Mouse (Mus musculus) liver, postnatal 0 days (tissue): Measurements from ENCODE around the gene Cherp. TPM values are rescaled to one million over a fixed set of nuclear protein-coding genes. Genes with fewer than 3 reads are reported as not detected.
A peak's percentile ranks its signal among the peaks of the same experiment; 100 is the strongest.

Source experiments
- ATAC-seq: fragments of 200-750 bp; cut with Nextera tagmentation; 2 replicates; pipeline ENCODE4 v1.8.0; 2017; ENCODE audit warnings: mild to moderate bottlenecking, moderate library complexity
- DNase-seq: peaks from one replicate; pipeline ENCODE4 v3.0.0-alpha.2; 2016
- H3K27ac ChIP-seq: fragments of 300-500 bp; sonication (generic); 2 replicates; pipeline ENCODE4 v1.5.1; 2014; ENCODE audit warnings: antibody characterized with exemption, moderate library complexity, mild to moderate bottlenecking, low read depth
- H3K27me3 ChIP-seq: fragments of 300-500 bp; sonication (generic); 2 replicates; pipeline ENCODE4 v1.6.1; 2014; ENCODE audit warnings: low read length, control low read depth, mixed read lengths; ENCODE audit not compliant: insufficient read depth
- H3K36me3 ChIP-seq: fragments of 300-500 bp; sonication (generic); replicated peaks from 2 replicates; pipeline ENCODE4 v1.6.1; 2014; ENCODE audit warnings: mild to moderate bottlenecking, control low read depth, low read length, moderate library complexity, mixed read lengths; ENCODE audit not compliant: insufficient read depth
- H3K4me1 ChIP-seq: fragments of 300-500 bp; sonication (generic); 2 replicates; pipeline ENCODE4 v1.6.1; 2014; ENCODE audit warnings: antibody characterized with exemption, mild to moderate bottlenecking, control low read depth; ENCODE audit not compliant: insufficient read depth
- H3K4me2 ChIP-seq: fragments of 300-500 bp; sonication (generic); 2 replicates; pipeline ENCODE4 v1.6.1; 2014; ENCODE audit warnings: low read depth, mild to moderate bottlenecking, low read length, moderate library complexity, mixed read lengths
- H3K4me3 ChIP-seq: fragments of 300-500 bp; sonication (generic); 2 replicates; pipeline ENCODE4 v1.5.1; 2014; ENCODE audit warnings: low read depth, low read length
- H3K9ac ChIP-seq: fragments of 300-500 bp; sonication (generic); replicated peaks from 2 replicates; pipeline ENCODE4 v1.6.1; 2014; ENCODE audit warnings: mild to moderate bottlenecking, moderate library complexity
- H3K9me3 ChIP-seq: fragments of 300-500 bp; sonication (generic); 2 replicates; pipeline ENCODE4 v1.6.1; 2016; ENCODE audit warnings: mild to moderate bottlenecking, control low read depth, low read length, mixed read lengths
- CTCF ChIP-seq: sonication (generic); IDR thresholded peaks from 2 replicates; pipeline ENCODE4 v1.5.1; 2016; ENCODE audit warnings: antibody characterized with exemption, low read depth
- EP300 ChIP-seq: IDR thresholded peaks from 2 replicates; pipeline ENCODE4 v1.6.1; 2016; ENCODE audit warnings: antibody characterized with exemption, low read depth, mild to moderate bottlenecking
- WGBS: fragments of 180-500 bp; shearing (Covaris S2); extraction: QIAGEN DNeasy Blood & Tissue Kit; methylation state at CpG from one replicate; pipeline ENCODE4 v1.1.7; 2014; ENCODE audit not compliant: insufficient replicate concordance; 5-methylcytosine and 5-hydroxymethylcytosine counted together
- polyA plus RNA-seq: library from polyadenylated mRNA; unstranded; fragments of >200 nt; fragmentation: Nextera tagmentation; extraction: Ambion mirVana; gene quantifications from 2 replicates; pipeline ENCODE4 v1.2.1, GENCODE M21; 2015

Cherp gene
- polyA plus RNA-seq, 1 experiment from 2014 or later: 11.2 TPM

- DNase-seq (no peak), ATAC-seq (no peak)
- H3K4me3 ChIP-seq: no peak overlapping the region; the same call in 1 of the 2 replicates
- no peaks in the 10 kb centered on the region for H3K9me3 ChIP-seq
- H3K27me3 ChIP-seq: no peaks in the 10 kb centered on the region
- TF ChIP-seq EP300: peak; percentile 14; the same call in 1 of the 2 replicates
- TF ChIP-seq CTCF: no peak
- peak overlapping the region; percentile 72 for H3K27ac ChIP-seq
- H3K36me3 ChIP-seq: peaks cover 64% of the 10 kb centered on the region
- no peak overlapping the region for H3K9ac ChIP-seq
- peaks cover 25% of the 10 kb centered on the region for H3K4me1 ChIP-seq
- H3K4me2 ChIP-seq: peak overlapping the region; percentile 36
Observed at GRCm38 (mm10) chr8:72487014-72487413, 12.0 kb upstream of the Cherp start.

- Histone ChIP-seq H3K4me1 (peaks cover 14% of the 10 kb centered on the region), H3K36me3 (peaks cover 74% of the 10 kb centered on the region), H3K9ac (no peak overlapping the region; the same call in 1 of the 2 replicates), H3K27me3 (no peaks in the 10 kb centered on the region), H3K4me2 (peak overlapping the region; percentile 36; the same call in 1 of the 2 replicates), H3K4me3 (peak overlapping the region; percentile 10; the same call in 1 of the 2 replicates), H3K27ac (peak overlapping the region; percentile 72), H3K9me3 (no peaks in the 10 kb centered on the region)
- ATAC-seq (peak; percentile 42), DNase-seq (peak; percentile 67)
- WGBS: 56% methylated on average over 6 of the region's 6 CpGs
- TF ChIP-seq CTCF (peak; percentile 34; the same call in 1 of the 2 replicates), EP300 (peak; percentile 46; the same call in 1 of the 2 replicates)
Observed at GRCm38 (mm10) chr8:72485456-72486199, 10.6 kb upstream of the Cherp start.

- no peak overlapping the region for H3K4me2 ChIP-seq
- no peaks in the 10 kb centered on the region for H3K9me3 ChIP-seq
- DNase-seq (peak; percentile 44), ATAC-seq (no peak)
- TF ChIP-seq CTCF (no peak), EP300 (no peak)
- peaks cover 19% of the 10 kb centered on the region for H3K4me1 ChIP-seq
- peaks cover 69% of the 10 kb centered on the region for H3K36me3 ChIP-seq
- whole genome bisulfite sequencing: 86% methylated on average over 7 of the region's 7 CpGs
- no peak overlapping the region for H3K9ac ChIP-seq
- H3K27me3 ChIP-seq: no peaks in the 10 kb centered on the region
- no peak overlapping the region for H3K4me3 ChIP-seq
- H3K27ac ChIP-seq: no peak overlapping the region
Observed at GRCm38 (mm10) chr8:72470684-72471083, 4.3 kb downstream of the Cherp start.

- H3K9ac ChIP-seq: no peak overlapping the region
- H3K4me1 ChIP-seq: peaks cover 15% of the 10 kb centered on the region
- no peaks in the 10 kb centered on the region for H3K9me3 ChIP-seq
- H3K36me3 ChIP-seq: peaks cover 76% of the 10 kb centered on the region
- no peak overlapping the region for H3K4me3 ChIP-seq
- no peak for TF ChIP-seq EP300
- TF ChIP-seq CTCF: no peak
- H3K27ac ChIP-seq: no peak overlapping the region
- 85% methylated on average over 8 of the region's 8 CpGs for WGBS
- no peak overlapping the region for H3K4me2 ChIP-seq
- no peak for ATAC-seq
- no peak for DNase-seq
- no peaks in the 10 kb centered on the region for H3K27me3 ChIP-seq
Observed at GRCm38 (mm10) chr8:72469984-72470383, 5.0 kb downstream of the Cherp start.

- Histone ChIP-seq H3K4me2 (no peak overlapping the region), H3K27me3 (no peaks in the 10 kb centered on the region), H3K4me3 (no peak overlapping the region), H3K9ac (no peak overlapping the region; the same call in 1 of the 2 replicates), H3K4me1 (peaks cover 14% of the 10 kb centered on the region), H3K27ac (peak overlapping the region; percentile 34; the same call in 1 of the 2 replicates), H3K9me3 (no peaks in the 10 kb centered on the region), H3K36me3 (peaks cover 82% of the 10 kb centered on the region)
- DNase-seq: no peak
- ATAC-seq: peak; percentile 62
- TF ChIP-seq EP300 (no peak), CTCF (no peak)
- 74% methylated on average over 2 of the region's 2 CpGs for WGBS
Observed at GRCm38 (mm10) chr8:72469243-72469642, 5.8 kb downstream of the Cherp start.

- WGBS: 93% methylated on average over 10 of the region's 10 CpGs
- ATAC-seq (no peak), DNase-seq (no peak)
- Histone ChIP-seq H3K27me3 (no peaks in the 10 kb centered on the region), H3K4me2 (no peak overlapping the region), H3K36me3 (peaks cover 97% of the 10 kb centered on the region), H3K9ac (no peak overlapping the region), H3K9me3 (no peaks in the 10 kb centered on the region), H3K27ac (no peak overlapping the region), H3K4me1 (no peaks in the 10 kb centered on the region; the same call in 1 of the 2 replicates), H3K4me3 (no peak overlapping the region)
- no peak for TF ChIP-seq CTCF
- TF ChIP-seq EP300: no peak
Observed at GRCm38 (mm10) chr8:72464211-72464610, 10.8 kb downstream of the Cherp start.
